Mouse (Mus musculus): ENCODE data around the gene Hmx1. TPM values are rescaled to one million over a fixed set of nuclear protein-coding genes. Genes with fewer than 3 reads are reported as not detected.

Gene Hmx1
- total RNA-seq (2022): not detected

- DNase-seq: no peak
These were observed at the start of gene Hmx1 for GRCm38 (mm10) chr5:35388491-35389111. TSS of gene Hmx1 (plus strand) at chr5:35389108.

- no peak for DNase-seq
These were observed 43.8 kb upstream of the Hmx1 start for GRCm38 (mm10) chr5:35345084-35345483.

GRCm38 (mm10) chr5:35348794-35349193 lies 40.1 kb upstream of the Hmx1 start:
- DNase-seq: peak; percentile 63

- DNase-seq: no peak
These were observed 31.1 kb upstream of the Hmx1 start for GRCm38 (mm10) chr5:35357544-35358440.

GRCm38 (mm10) chr5:35361570-35362284 lies 27.2 kb upstream of the Hmx1 start:
- DNase-seq: peak; percentile 82

GRCm38 (mm10) chr5:35366241-35367032 lies 22.5 kb upstream of the Hmx1 start:
- no peak for DNase-seq

- no peak for DNase-seq
These were observed 20.0 kb upstream of the Hmx1 start for GRCm38 (mm10) chr5:35368916-35369315.

GRCm38 (mm10) chr5:35379066-35379465 lies 9.8 kb upstream of the Hmx1 start:
- no peak for DNase-seq

- DNase-seq: no peak
These were observed 9.1 kb upstream of the Hmx1 start for GRCm38 (mm10) chr5:35379815-35380214.

- no peak for DNase-seq
These were observed 946 bp upstream of the Hmx1 start for GRCm38 (mm10) chr5:35387834-35388490.

- DNase-seq: no peak
These were observed 533 bp downstream of the Hmx1 start for GRCm38 (mm10) chr5:35389441-35389840.

- no peak for DNase-seq
These were observed 1.0 kb downstream of the Hmx1 start for GRCm38 (mm10) chr5:35389915-35390314.

- DNase-seq: no peak
These were observed 2.1 kb downstream of the Hmx1 start for GRCm38 (mm10) chr5:35390848-35391655.

GRCm38 (mm10) chr5:35391656-35392333 lies 2.9 kb downstream of the Hmx1 start:
- DNase-seq: no peak

- no peak for DNase-seq
These were observed 3.4 kb downstream of the Hmx1 start for GRCm38 (mm10) chr5:35392334-35392695.

- no peak for DNase-seq
These were observed 6.9 kb downstream of the Hmx1 start for GRCm38 (mm10) chr5:35395566-35396440.

GRCm38 (mm10) chr5:35396976-35397641 lies 8.2 kb downstream of the Hmx1 start:
- no peak for DNase-seq

GRCm38 (mm10) chr5:35397642-35398309 lies 8.9 kb downstream of the Hmx1 start:
- no peak for DNase-seq
